Mouse (Mus musculus): Measurements from ENCODE around the gene Fggy. TPM values are rescaled to one million over a fixed set of nuclear protein-coding genes. Genes with fewer than 3 reads are reported as not detected.

Gene Fggy
- polyA plus RNA-seq, 1 experiment from 2014 or later: 6.3 TPM

- H3K9ac ChIP-seq (ENCODE audit: low read length): no peak overlapping the region
- no peak for DNase-seq (ENCODE audit: low spot score)
- H3K36me3 ChIP-seq (ENCODE audit: control insufficient read depth, insufficient read depth, low read length): no peaks in the 10 kb centered on the region
These were observed 358.6 kb downstream of the Fggy start for GRCm38 (mm10) chr4:95915628-95916579.

GRCm38 (mm10) chr4:95917703-95918102 lies 360.4 kb downstream of the Fggy start:
- H3K27ac ChIP-seq (ENCODE audit: low read depth, low read length): no peak overlapping the region
- H3K9ac ChIP-seq (ENCODE audit: low read length): no peak overlapping the region
- H3K36me3 ChIP-seq (ENCODE audit: control insufficient read depth, insufficient read depth, low read length): no peaks in the 10 kb centered on the region
- ATAC-seq (peak; percentile 20; the same call in 1 of the 2 replicates), DNase-seq (ENCODE audit: low spot score) (no peak)
- no peaks in the 10 kb centered on the region for H3K27me3 ChIP-seq (replicated peaks; ENCODE audit: control insufficient read depth, insufficient read depth, low read length)
- no peak overlapping the region for H3K4me2 ChIP-seq (ENCODE audit: low read length)
- no peaks in the 10 kb centered on the region for H3K9me3 ChIP-seq (replicated peaks; ENCODE audit: control insufficient read depth, low read length)
- H3K4me3 ChIP-seq (ENCODE audit: low read depth, low read length): no peak overlapping the region
- H3K4me1 ChIP-seq (ENCODE audit: control insufficient read depth, insufficient read depth, low read length): no peaks in the 10 kb centered on the region
- 81% methylated on average over 6 of the region's 6 CpGs for WGBS

More at GRCm38 (mm10) chr4:95915628-95916579, 358.6 kb downstream of the Fggy start:
- Histone ChIP-seq H3K9me3 (replicated peaks; ENCODE audit: control insufficient read depth, low read length) (no peaks in the 10 kb centered on the region), H3K4me1 (ENCODE audit: control insufficient read depth, insufficient read depth, low read length) (no peaks in the 10 kb centered on the region), H3K4me2 (ENCODE audit: low read length) (no peak overlapping the region), H3K27me3 (replicated peaks; ENCODE audit: control insufficient read depth, insufficient read depth, low read length) (no peaks in the 10 kb centered on the region), H3K27ac (ENCODE audit: low read depth, low read length) (no peak overlapping the region), H3K4me3 (ENCODE audit: low read depth, low read length) (no peak overlapping the region)
- peak; percentile 74 for ATAC-seq
- WGBS: 38% methylated on average over 8 of the region's 8 CpGs

GRCm38 (mm10) chr4:95920448-95920847 lies 363.1 kb downstream of the Fggy start:
- Histone ChIP-seq H3K9ac (ENCODE audit: low read length) (no peak overlapping the region), H3K4me3 (ENCODE audit: low read depth, low read length) (no peak overlapping the region), H3K4me1 (ENCODE audit: control insufficient read depth, insufficient read depth, low read length) (no peaks in the 10 kb centered on the region), H3K4me2 (ENCODE audit: low read length) (no peak overlapping the region), H3K27ac (ENCODE audit: low read depth, low read length) (no peak overlapping the region), H3K36me3 (ENCODE audit: control insufficient read depth, insufficient read depth, low read length) (no peaks in the 10 kb centered on the region), H3K27me3 (replicated peaks; ENCODE audit: control insufficient read depth, insufficient read depth, low read length) (no peaks in the 10 kb centered on the region), H3K9me3 (replicated peaks; ENCODE audit: control insufficient read depth, low read length) (no peaks in the 10 kb centered on the region)
- WGBS: 90% methylated on average over 4 of the region's 4 CpGs
- ATAC-seq (no peak), DNase-seq (ENCODE audit: low spot score) (no peak)

- DNase-seq (ENCODE audit: low spot score) (peak; percentile 87), ATAC-seq (peak; percentile 79)
- Histone ChIP-seq H3K9ac (ENCODE audit: low read length) (no peak overlapping the region), H3K36me3 (ENCODE audit: control insufficient read depth, insufficient read depth, low read length) (no peaks in the 10 kb centered on the region), H3K4me3 (ENCODE audit: low read depth, low read length) (no peak overlapping the region), H3K9me3 (replicated peaks; ENCODE audit: control insufficient read depth, low read length) (no peaks in the 10 kb centered on the region), H3K27ac (ENCODE audit: low read depth, low read length) (no peak overlapping the region), H3K4me1 (ENCODE audit: control insufficient read depth, insufficient read depth, low read length) (no peaks in the 10 kb centered on the region), H3K4me2 (ENCODE audit: low read length) (no peak overlapping the region), H3K27me3 (replicated peaks; ENCODE audit: control insufficient read depth, insufficient read depth, low read length) (no peaks in the 10 kb centered on the region)
- WGBS: 9% methylated on average over 7 of the region's 7 CpGs
These were observed 367.2 kb downstream of the Fggy start for GRCm38 (mm10) chr4:95924210-95925184.

- H3K9me3 ChIP-seq (replicated peaks; ENCODE audit: control insufficient read depth, low read length): no peaks in the 10 kb centered on the region
- WGBS: 91% methylated on average over 1 of the region's 1 CpGs
These were observed 371.5 kb downstream of the Fggy start for GRCm38 (mm10) chr4:95928846-95929245.

GRCm38 (mm10) chr4:95929936-95930335 lies 372.6 kb downstream of the Fggy start:
- DNase-seq (ENCODE audit: low spot score) (peak; percentile 29), ATAC-seq (peak; percentile 45; the same call in 1 of the 2 replicates)
- H3K9me3 ChIP-seq (replicated peaks; ENCODE audit: control insufficient read depth, low read length): no peaks in the 10 kb centered on the region
- no peaks in the 10 kb centered on the region for H3K36me3 ChIP-seq (ENCODE audit: control insufficient read depth, insufficient read depth, low read length)
- H3K27me3 ChIP-seq (replicated peaks; ENCODE audit: control insufficient read depth, insufficient read depth, low read length): no peaks in the 10 kb centered on the region
- no peak overlapping the region for H3K27ac ChIP-seq (ENCODE audit: low read depth, low read length)
- WGBS: 9% methylated on average over 1 of the region's 1 CpGs
- H3K4me1 ChIP-seq (ENCODE audit: control insufficient read depth, insufficient read depth, low read length): no peaks in the 10 kb centered on the region
- no peak overlapping the region for H3K4me3 ChIP-seq (ENCODE audit: low read depth, low read length)
- H3K4me2 ChIP-seq (ENCODE audit: low read length): no peak overlapping the region
- H3K9ac ChIP-seq (ENCODE audit: low read length): no peak overlapping the region

More at GRCm38 (mm10) chr4:95928846-95929245, 371.5 kb downstream of the Fggy start:
- Histone ChIP-seq H3K9ac (ENCODE audit: low read length) (no peak overlapping the region), H3K4me3 (ENCODE audit: low read depth, low read length) (no peak overlapping the region), H3K27ac (ENCODE audit: low read depth, low read length) (no peak overlapping the region), H3K27me3 (replicated peaks; ENCODE audit: control insufficient read depth, insufficient read depth, low read length) (no peaks in the 10 kb centered on the region), H3K4me2 (ENCODE audit: low read length) (no peak overlapping the region), H3K36me3 (ENCODE audit: control insufficient read depth, insufficient read depth, low read length) (no peaks in the 10 kb centered on the region), H3K4me1 (ENCODE audit: control insufficient read depth, insufficient read depth, low read length) (no peaks in the 10 kb centered on the region)
- ATAC-seq (no peak), DNase-seq (ENCODE audit: low spot score) (no peak)

- Histone ChIP-seq H3K27me3 (replicated peaks; ENCODE audit: control insufficient read depth, insufficient read depth, low read length) (no peaks in the 10 kb centered on the region), H3K4me1 (ENCODE audit: control insufficient read depth, insufficient read depth, low read length) (no peaks in the 10 kb centered on the region), H3K4me2 (ENCODE audit: low read length) (no peak overlapping the region), H3K27ac (ENCODE audit: low read depth, low read length) (no peak overlapping the region), H3K9me3 (replicated peaks; ENCODE audit: control insufficient read depth, low read length) (no peaks in the 10 kb centered on the region), H3K36me3 (ENCODE audit: control insufficient read depth, insufficient read depth, low read length) (no peaks in the 10 kb centered on the region), H3K9ac (ENCODE audit: low read length) (no peak overlapping the region), H3K4me3 (ENCODE audit: low read depth, low read length) (no peak overlapping the region)
- ATAC-seq: no peak
- 63% methylated on average over 2 of the region's 2 CpGs for WGBS
- DNase-seq (ENCODE audit: low spot score): no peak
These were observed 374.0 kb downstream of the Fggy start for GRCm38 (mm10) chr4:95931331-95931730.

GRCm38 (mm10) chr4:95933801-95934356 lies 376.6 kb downstream of the Fggy start:
- H3K36me3 ChIP-seq (ENCODE audit: control insufficient read depth, insufficient read depth, low read length): no peaks in the 10 kb centered on the region
- no peak overlapping the region for H3K9ac ChIP-seq (ENCODE audit: low read length)
- DNase-seq (ENCODE audit: low spot score) (no peak), ATAC-seq (no peak)
- H3K9me3 ChIP-seq (replicated peaks; ENCODE audit: control insufficient read depth, low read length): no peaks in the 10 kb centered on the region
- H3K4me1 ChIP-seq (ENCODE audit: control insufficient read depth, insufficient read depth, low read length): no peaks in the 10 kb centered on the region
- WGBS: 86% methylated on average over 9 of the region's 9 CpGs
- no peak overlapping the region for H3K4me2 ChIP-seq (ENCODE audit: low read length)
- no peak overlapping the region for H3K4me3 ChIP-seq (ENCODE audit: low read depth, low read length)
- H3K27ac ChIP-seq (ENCODE audit: low read depth, low read length): no peak overlapping the region
- no peaks in the 10 kb centered on the region for H3K27me3 ChIP-seq (replicated peaks; ENCODE audit: control insufficient read depth, insufficient read depth, low read length)

All from forebrain, embryonic 14.5 days (tissue).